In the genomic region with DNA sequence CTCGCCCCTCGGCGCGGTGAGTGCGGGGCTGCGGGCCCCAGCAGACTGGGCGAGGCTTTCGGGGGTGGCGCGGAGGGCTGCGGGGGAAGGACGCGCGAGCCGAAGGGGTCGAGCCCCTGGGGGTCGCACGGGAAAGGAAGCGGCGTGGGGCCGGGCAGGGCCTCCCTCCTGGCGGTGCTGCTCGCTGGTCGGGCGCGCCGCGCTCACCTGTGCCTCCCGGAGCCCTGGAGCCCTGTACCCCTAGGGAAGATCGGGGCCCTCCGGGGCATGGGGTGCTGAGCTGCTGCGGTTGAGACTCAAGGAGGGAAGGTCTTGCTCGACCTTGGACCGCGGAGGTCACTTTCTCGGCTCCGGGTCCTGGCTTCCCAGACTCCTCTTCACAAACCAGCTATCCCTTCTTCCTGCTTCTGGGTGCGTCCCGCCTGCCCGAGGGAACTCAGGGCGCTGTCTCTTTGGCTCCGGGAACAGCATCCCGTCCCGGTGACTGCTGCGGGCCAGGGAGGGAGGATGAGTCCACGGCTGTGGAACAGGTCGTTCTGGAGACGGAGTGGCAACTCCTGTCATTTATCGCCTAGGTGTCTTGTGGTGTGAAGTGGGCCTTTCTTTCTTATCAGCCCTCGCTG, we compare ENCODE assay signal across 8 mouse cellular contexts. TPM values are rescaled to one million over a fixed set of nuclear protein-coding genes. Genes with fewer than 3 reads are reported as not detected.
DNase-seq lines count a peak whose midpoint lies in the region; ATAC-seq and TF ChIP-seq lines count a peak whose summit lies in the region.

No protein-coding gene starts in this region.

- no peak for TF ChIP-seq CTCF in MEL (IDR thresholded peaks at IDR 0.05 in 2 of 3, conservative IDR thresholded peaks at IDR 0.05 in 1 of 3; ENCODE audit: control insufficient read depth in 1 of 3, insufficient read depth in 1 of 3, low read depth in 2 of 3, low read length in 3 of 3, poor library complexity in 1 of 3, severe bottlenecking in 1 of 3)

- DNase-seq in MEL (ENCODE audit: low read depth, low spot score): no peak
- DNase-seq in cerebellum, postnatal 36 days: peak; percentile 44 to 51
- DNase-seq in gastrocnemius, postnatal 14 days: no peak

- H3K9me3 ChIP-seq in MEL (replicated peaks; ENCODE audit: insufficient read depth, low read length): no peaks in the 10 kb centered on the region
- no peaks in the 10 kb centered on the region for H3K9me3 ChIP-seq in heart, embryonic 11.5 days (replicated peaks; ENCODE audit: control insufficient read depth, low read length)
- H3K9me3 ChIP-seq in kidney, embryonic 14.5 days (ENCODE audit: control insufficient read depth, low read length): no peaks in the 10 kb centered on the region
- H3K9me3 ChIP-seq in lung, embryonic 16.5 days (ENCODE audit: control insufficient read depth, low read length): no peaks in the 10 kb centered on the region

- peak overlapping the region; percentile 36; the same call in 1 of the 2 replicates for H3K9ac ChIP-seq in MEL (ENCODE audit: control insufficient read depth, low read depth, low read length, poor library complexity, severe bottlenecking)
- H3K9ac ChIP-seq in heart, embryonic 11.5 days (ENCODE audit: low read depth, low read length): peak overlapping the region; percentile 57
- H3K9ac ChIP-seq in kidney, embryonic 14.5 days (ENCODE audit: low read depth, low read length): peak overlapping the region; percentile 71
- H3K9ac ChIP-seq in lung, embryonic 16.5 days (ENCODE audit: low read length): peak overlapping the region; percentile 80

- ATAC-seq in CD4-positive, CD25-positive, alpha-beta regulatory T cell, adult 4 months: peak; percentile 33
- peak; percentile 49 for ATAC-seq in heart, embryonic 11.5 days (replicated peaks; ENCODE audit: insufficient number of reproducible peaks, low FRiP score, low TSS enrichment)
- ATAC-seq in kidney, embryonic 14.5 days (ENCODE audit: low FRiP score, low TSS enrichment): peak; percentile 85
- ATAC-seq in lung, embryonic 16.5 days (ENCODE audit: low read depth): peak; percentile 79
- ATAC-seq in neutrophil, adult 5-6 weeks (ENCODE audit: extremely low read depth, insufficient number of reproducible peaks, low FRiP score, poor library complexity, severe bottlenecking): peak; percentile 23; the same call in 1 of the 2 replicates

- H3K27ac ChIP-seq in MEL (ENCODE audit: control insufficient read depth, low read depth, low read length): no peak overlapping the region
- H3K27ac ChIP-seq in heart, embryonic 11.5 days (ENCODE audit: low read depth, low read length): no peak overlapping the region
- H3K27ac ChIP-seq in kidney, embryonic 14.5 days (ENCODE audit: low read depth, low read length): no peak overlapping the region
- H3K27ac ChIP-seq in lung, embryonic 16.5 days (ENCODE audit: low read length): no peak overlapping the region

- TF ChIP-seq POLR2A in MEL (IDR thresholded peaks at IDR 0.05; ENCODE audit: control insufficient read depth in 1 of 2, insufficient read depth in 1 of 2, low read depth in 1 of 2, low read length in 2 of 2, poor library complexity in 1 of 2): no peak

- peaks cover 0 to 8% of the 10 kb centered on the region in 2 experiments; a peak in 2 of 4 replicates for H3K36me3 ChIP-seq in MEL (ENCODE audit: control insufficient read depth in 1 of 2, insufficient read depth in 2 of 2, low read length in 2 of 2)
- no peaks in the 10 kb centered on the region for H3K36me3 ChIP-seq in heart, embryonic 11.5 days (ENCODE audit: control insufficient read depth, insufficient read depth, low read length)
- H3K36me3 ChIP-seq in kidney, embryonic 14.5 days (ENCODE audit: control insufficient read depth, insufficient read depth, low read length): no peaks in the 10 kb centered on the region
- H3K36me3 ChIP-seq in lung, embryonic 16.5 days (ENCODE audit: control insufficient read depth, insufficient read depth, low read length): no peaks in the 10 kb centered on the region

- peak overlapping the region; percentile 93 for H3K4me2 ChIP-seq in heart, embryonic 11.5 days
- peak overlapping the region; percentile 100 for H3K4me2 ChIP-seq in kidney, embryonic 14.5 days (replicated peaks; ENCODE audit: low read depth, low read length)
- H3K4me2 ChIP-seq in lung, embryonic 16.5 days (ENCODE audit: low read depth, low read length): peak overlapping the region; percentile 97

- TF ChIP-seq EP300 in MEL (IDR thresholded peaks at IDR 0.05; ENCODE audit: low read depth in 1 of 2, low read length in 2 of 2): no peak

- intact Hi-C loops in gastrocnemius, postnatal 14 days (cut with DNase I; ENCODE audit: low total_unique reads): loop anchor here (10.0 kb wide), 1 partner anchor 100 kb away; the partner anchor contains the start of gene Depdc1b

- no peaks in the 10 kb centered on the region for H3K79me2 ChIP-seq in MEL (ENCODE audit: control insufficient read depth, insufficient read depth, low read length, poor library complexity)

- peak overlapping the region; percentile 26 to 47; a peak in 3 of 4 replicates for H3K4me3 ChIP-seq in MEL (ENCODE audit: control insufficient read depth in 1 of 2, insufficient read depth in 1 of 2, low read depth in 2 of 2, low read length in 2 of 2)
- H3K4me3 ChIP-seq in heart, embryonic 11.5 days (ENCODE audit: low read depth, low read length): peak overlapping the region; percentile 65
- H3K4me3 ChIP-seq in kidney, embryonic 14.5 days (ENCODE audit: low read length): peak overlapping the region; percentile 74
- H3K4me3 ChIP-seq in lung, embryonic 16.5 days (ENCODE audit: low read length): peak overlapping the region; percentile 71

- TF ChIP-seq RAD21 in MEL (IDR thresholded peaks at IDR 0.05; ENCODE audit: low read depth, low read length): no peak

- H3K27me3 ChIP-seq in MEL (ENCODE audit: control insufficient read depth in 1 of 2, insufficient read depth in 2 of 2, low read length in 2 of 2): peaks cover 5 to 10% of the 10 kb centered on the region in 2 experiments
- peaks cover 46% of the 10 kb centered on the region for H3K27me3 ChIP-seq in heart, embryonic 11.5 days (ENCODE audit: control insufficient read depth, insufficient read depth, low read length)
- H3K27me3 ChIP-seq in kidney, embryonic 14.5 days (ENCODE audit: control insufficient read depth, insufficient read depth, low read length): peaks cover 16% of the 10 kb centered on the region
- peaks cover 5% of the 10 kb centered on the region for H3K27me3 ChIP-seq in lung, embryonic 16.5 days (ENCODE audit: control insufficient read depth, insufficient read depth, low read depth, low read length)

- H3K4me1 ChIP-seq in MEL (ENCODE audit: control insufficient read depth in 1 of 2, insufficient read depth in 2 of 2, low read length in 2 of 2): peaks cover 4 to 8% of the 10 kb centered on the region in 2 experiments; a peak in 3 of 4 replicates
- H3K4me1 ChIP-seq in heart, embryonic 11.5 days (ENCODE audit: control insufficient read depth, insufficient read depth, low read length): peaks cover 7% of the 10 kb centered on the region; the same call in 1 of the 2 replicates
- no peaks in the 10 kb centered on the region for H3K4me1 ChIP-seq in kidney, embryonic 14.5 days (ENCODE audit: control insufficient read depth, insufficient read depth, low read length)
- H3K4me1 ChIP-seq in lung, embryonic 16.5 days (replicated peaks; ENCODE audit: control insufficient read depth, insufficient read depth, low read length): no peaks in the 10 kb centered on the region; the same call in 1 of the 2 replicates

- under 1% methylated on average over 44 of the region's 50 CpGs for WGBS in heart, embryonic 11.5 days (ENCODE audit: insufficient replicate concordance)
- under 1% methylated on average over 41 of the region's 50 CpGs for WGBS in kidney, embryonic 14.5 days
- under 1% methylated on average over 40 of the region's 50 CpGs for WGBS in lung, embryonic 16.5 days

TF ChIP-seq in MEL, 35 proteins besides CTCF, POLR2A, EP300 and RAD21 (continues in another document):
- TF ChIP-seq USF2 (IDR thresholded peaks at IDR 0.05; ENCODE audit: borderline replicate concordance in 1 of 2, insufficient read depth in 1 of 2, low read depth in 1 of 2, low read length in 2 of 2) (no peak), MAX (IDR thresholded peaks at IDR 0.05; ENCODE audit: low read length) (no peak)

RNA-seq across cellular contexts. Expression of gene Elovl7, which starts 0.4 kb away (rescaled TPM):
- under 1 TPM; 0.15 to 0.22 TPM for polyA plus RNA-seq in CD4-positive, CD25-positive, alpha-beta regulatory T cell, adult 4 months (2017; shearing (Covaris generic))
- not detected in 2 replicates for total RNA-seq in MEL (2012; rRNA removed)
- not detected for polyA plus RNA-seq in MEL (2012; ENCODE audit: insufficient read depth in 1 of 2, insufficient read length in 2 of 2, low read depth in 1 of 2, low replicate concordance in 2 of 2, missing spikeins in 1 of 2)
- polyA plus RNA-seq in heart, embryonic 11.5 days (2014; fragmentation: Nextera tagmentation; extraction: Ambion mirVana): 0.96 and 1.5 TPM in 2 replicates
- polyA plus RNA-seq in kidney, embryonic 14.5 days (2014; fragmentation: Nextera tagmentation; extraction: Ambion mirVana): 7.3 and 14.3 TPM in 2 replicates
- 12.3 and 12.5 TPM in 2 replicates for polyA plus RNA-seq in lung, embryonic 16.5 days (2015; fragmentation: Nextera tagmentation; extraction: Ambion mirVana)
- total RNA-seq in neutrophil, adult 5-6 weeks (2017): 1.7 and 3.3 TPM in 2 replicates
- total RNA-seq in gastrocnemius, postnatal 14 days (2021): 1 to 10 TPM in 1 of 2 experiments, under 1 TPM in 1; 0.44 to 1.1 TPM

RNA-seq across cellular contexts. Expression of gene Ercc8, which starts 56.1 kb away (rescaled TPM):
- polyA plus RNA-seq in CD4-positive, CD25-positive, alpha-beta regulatory T cell, adult 4 months (2017; shearing (Covaris generic)): 10 to 100 TPM; 11.0 to 13.6 TPM
- total RNA-seq in MEL (2012; rRNA removed): 20.3 and 22.2 TPM in 2 replicates
- 10 to 100 TPM in 1 of 2 experiments, not detected in 1; 15.9 TPM for polyA plus RNA-seq in MEL (2012; ENCODE audit: insufficient read depth in 1 of 2, insufficient read length in 2 of 2, low read depth in 1 of 2, low replicate concordance in 2 of 2, missing spikeins in 1 of 2)
- 14.5 and 14.7 TPM in 2 replicates for polyA plus RNA-seq in heart, embryonic 11.5 days (2014; fragmentation: Nextera tagmentation; extraction: Ambion mirVana)
- polyA plus RNA-seq in kidney, embryonic 14.5 days (2014; fragmentation: Nextera tagmentation; extraction: Ambion mirVana): 20.0 and 20.4 TPM in 2 replicates
- polyA plus RNA-seq in lung, embryonic 16.5 days (2015; fragmentation: Nextera tagmentation; extraction: Ambion mirVana): 14.1 and 15.3 TPM in 2 replicates
- 10.8 and 14.4 TPM in 2 replicates for total RNA-seq in neutrophil, adult 5-6 weeks (2017)
- total RNA-seq in gastrocnemius, postnatal 14 days (2021): 1 to 10 TPM; 5.6 to 7.7 TPM

RNA-seq across cellular contexts. Expression of gene Ndufaf2, which starts 56.2 kb away (rescaled TPM):
- 10 to 100 TPM; 39.7 to 40.4 TPM for polyA plus RNA-seq in CD4-positive, CD25-positive, alpha-beta regulatory T cell, adult 4 months (2017; shearing (Covaris generic))
- total RNA-seq in MEL (2012; rRNA removed): 43.7 and 50.9 TPM in 2 replicates
- polyA plus RNA-seq in MEL (2012; ENCODE audit: insufficient read depth in 1 of 2, insufficient read length in 2 of 2, low read depth in 1 of 2, low replicate concordance in 2 of 2, missing spikeins in 1 of 2): 10 to 100 TPM in 1 of 2 experiments, not detected in 1; 76.0 TPM
- 64.1 and 65.3 TPM in 2 replicates for polyA plus RNA-seq in heart, embryonic 11.5 days (2014; fragmentation: Nextera tagmentation; extraction: Ambion mirVana)
- polyA plus RNA-seq in kidney, embryonic 14.5 days (2014; fragmentation: Nextera tagmentation; extraction: Ambion mirVana): 80.4 and 113 TPM in 2 replicates
- polyA plus RNA-seq in lung, embryonic 16.5 days (2015; fragmentation: Nextera tagmentation; extraction: Ambion mirVana): 61.8 and 62.7 TPM in 2 replicates
- total RNA-seq in neutrophil, adult 5-6 weeks (2017): 6.0 and 10.6 TPM in 2 replicates
- 10 to 100 TPM; 12.1 to 15.9 TPM for total RNA-seq in gastrocnemius, postnatal 14 days (2021)

Comparison
In these comparisons a context has a peak if more than half of its experiments do, and no peak if none do; other contexts are left out.
1. ATAC-seq: peak in every context shown above with its lines; median percentile 85 in kidney, embryonic 14.5 days; 79 in lung, embryonic 16.5 days; 49 in heart, embryonic 11.5 days; 33 in CD4-positive, CD25-positive, alpha-beta regulatory T cell, adult 4 months; 23 in neutrophil, adult 5-6 weeks.
2. DNase-seq: peak in cerebellum, postnatal 36 days (2 of 2); none in MEL (single experiment) and gastrocnemius, postnatal 14 days (single experiment).
3. Peak in every context shown above with its lines, with median percentiles within 50 percentile points of each other: H3K4me3 ChIP-seq, H3K9ac ChIP-seq and H3K4me2 ChIP-seq.